Mouse (Mus musculus) kidney, embryonic 15.5 days (tissue): ENCODE measurements around the gene Mob1a. TPM values are rescaled to one million over a fixed set of nuclear protein-coding genes. Genes with fewer than 3 reads are reported as not detected.
A peak's percentile ranks its signal among the peaks of the same experiment; 100 is the strongest.
"Not testable (repeated sequence)": the region's sequence is repeated elsewhere in the genome, so short reads cannot be mapped to it uniquely, and the experiment has no call there.

Experiments
- ATAC-seq: fragments of 200-750 bp; cut with Nextera tagmentation; replicated peaks from 2 replicates; pipeline ENCODE4 v1.8.0; 2017; ENCODE audit warnings: moderate TSS enrichment; ENCODE audit not compliant: low FRiP score
- H3K27ac ChIP-seq: fragments of 300-500 bp; sonication (generic); 2 replicates; pipeline ENCODE4 v1.5.1; 2015; ENCODE audit warnings: mild to moderate bottlenecking, inconsistent platforms
- H3K27me3 ChIP-seq: fragments of 300-500 bp; sonication (generic); 2 replicates; pipeline ENCODE4 v1.6.1; 2015; ENCODE audit warnings: inconsistent platforms
- H3K36me3 ChIP-seq: fragments of 300-500 bp; sonication (generic); 2 replicates; pipeline ENCODE4 v1.6.1; 2015; ENCODE audit warnings: inconsistent platforms
- H3K4me1 ChIP-seq: fragments of 300-500 bp; sonication (generic); 2 replicates; pipeline ENCODE4 v1.6.1; 2015; ENCODE audit warnings: inconsistent platforms
- H3K4me2 ChIP-seq: fragments of 300-500 bp; sonication (generic); 2 replicates; pipeline ENCODE4 v1.6.1; 2015; ENCODE audit warnings: moderate library complexity, mild to moderate bottlenecking, inconsistent platforms
- H3K4me3 ChIP-seq: fragments of 300-500 bp; sonication (generic); replicated peaks from 2 replicates; pipeline ENCODE4 v1.5.1; 2015; ENCODE audit warnings: mild to moderate bottlenecking, inconsistent platforms
- H3K9ac ChIP-seq: fragments of 300-500 bp; sonication (generic); 2 replicates; pipeline ENCODE4 v1.6.1; 2015; ENCODE audit warnings: mild to moderate bottlenecking, inconsistent platforms
- H3K9me3 ChIP-seq: fragments of 300-500 bp; sonication (generic); replicated peaks from 2 replicates; pipeline ENCODE4 v1.6.1; 2016; ENCODE audit warnings: inconsistent platforms
- WGBS: fragments of 180-500 bp; shearing (Covaris S2); methylation state at CpG from one replicate; pipeline ENCODE4 v1.1.7; 2015; ENCODE audit warnings: mixed read lengths; 5-methylcytosine and 5-hydroxymethylcytosine counted together
- polyA plus RNA-seq: library from polyadenylated mRNA; unstranded; fragments of >200 nt; fragmentation: Nextera tagmentation; extraction: Ambion mirVana; gene quantifications from 2 replicates; pipeline ENCODE4 v1.2.1, GENCODE M21; 2015

The Mob1a gene
- polyA plus RNA-seq, 1 experiment from 2014 or later = 69.6 TPM

GRCm38 (mm10) chr6:83315293-83315692, 10.5 kb upstream of the Mob1a start:
- H3K9ac ChIP-seq = no peak overlapping the region
- ATAC-seq = no peak
- H3K4me2 ChIP-seq = peak overlapping the region; percentile 96; the same call in 1 of the 2 replicates
- peaks cover 19% of the 10 kb centered on the region for H3K4me1 ChIP-seq
- no peaks in the 10 kb centered on the region for H3K9me3 ChIP-seq
- H3K36me3 ChIP-seq = peaks cover 28% of the 10 kb centered on the region
- H3K27me3 ChIP-seq = no peaks in the 10 kb centered on the region
- no peak overlapping the region for H3K27ac ChIP-seq
- no peak overlapping the region for H3K4me3 ChIP-seq

- Histone ChIP-seq H3K4me3 (peak overlapping the region; percentile 99), H3K9me3 (no peaks in the 10 kb centered on the region), H3K9ac (no peak overlapping the region), H3K27me3 (no peaks in the 10 kb centered on the region), H3K27ac (peak overlapping the region; percentile 52), H3K36me3 (peaks cover 21% of the 10 kb centered on the region), H3K4me2 (peak overlapping the region; percentile 96), H3K4me1 (peaks cover 19% of the 10 kb centered on the region)
- peak; percentile 30; the same call in 1 of the 2 replicates for ATAC-seq
- WGBS = 3% methylated on average over 10 of the region's 10 CpGs
Observed at GRCm38 (mm10) chr6:83316022-83316421, 9.8 kb upstream of the Mob1a start.

GRCm38 (mm10) chr6:83317108-83317741, 8.6 kb upstream of the Mob1a start:
- H3K4me3 ChIP-seq = peak overlapping the region; percentile 99
- peak; percentile 98 for ATAC-seq
- H3K27me3 ChIP-seq = no peaks in the 10 kb centered on the region
- peak overlapping the region; percentile 71 for H3K27ac ChIP-seq
- WGBS = under 1% methylated on average over 52 of the region's 52 CpGs
- H3K9me3 ChIP-seq = no peaks in the 10 kb centered on the region
- peak overlapping the region; percentile 79 for H3K9ac ChIP-seq
- H3K4me2 ChIP-seq = peak overlapping the region; percentile 96
- peaks cover 19% of the 10 kb centered on the region for H3K4me1 ChIP-seq
- H3K36me3 ChIP-seq = peaks cover 10% of the 10 kb centered on the region

- Histone ChIP-seq H3K36me3 (no peaks in the 10 kb centered on the region), H3K9ac (no peak overlapping the region), H3K4me3 (no peak overlapping the region), H3K4me2 (no peak overlapping the region), H3K27me3 (no peaks in the 10 kb centered on the region), H3K4me1 (peaks cover 9% of the 10 kb centered on the region), H3K9me3 (no peaks in the 10 kb centered on the region), H3K27ac (no peak overlapping the region)
- ATAC-seq = no peak
- 53% methylated on average over 1 of the region's 1 CpGs for WGBS
Observed at GRCm38 (mm10) chr6:83321927-83322326, 3.9 kb upstream of the Mob1a start.

- no peak overlapping the region for H3K27ac ChIP-seq
- H3K9me3 ChIP-seq = no peaks in the 10 kb centered on the region
- ATAC-seq = no peak
- no peaks in the 10 kb centered on the region for H3K27me3 ChIP-seq
- peaks cover 12% of the 10 kb centered on the region for H3K4me1 ChIP-seq
- no peak overlapping the region for H3K4me3 ChIP-seq
- H3K4me2 ChIP-seq = no peak overlapping the region
- H3K9ac ChIP-seq = no peak overlapping the region
- H3K36me3 ChIP-seq = no peaks in the 10 kb centered on the region
- 75% methylated on average over 2 of the region's 2 CpGs for WGBS
Observed at GRCm38 (mm10) chr6:83322794-83323193, 3.0 kb upstream of the Mob1a start.

GRCm38 (mm10) chr6:83323652-83324419, 2.0 kb upstream of the Mob1a start:
- Histone ChIP-seq H3K9me3 (no peaks in the 10 kb centered on the region), H3K27ac (no peak overlapping the region), H3K4me1 (peaks cover 12% of the 10 kb centered on the region), H3K27me3 (no peaks in the 10 kb centered on the region), H3K4me2 (no peak overlapping the region), H3K4me3 (no peak overlapping the region), H3K36me3 (peaks cover 4% of the 10 kb centered on the region; the same call in 1 of the 2 replicates), H3K9ac (no peak overlapping the region)
- 69% methylated on average over 8 of the region's 8 CpGs for WGBS
- ATAC-seq = no peak

- Histone ChIP-seq H3K4me1 (peaks cover 12% of the 10 kb centered on the region), H3K4me2 (peak overlapping the region; percentile 68), H3K9me3 (no peaks in the 10 kb centered on the region), H3K27me3 (no peaks in the 10 kb centered on the region), H3K27ac (peak overlapping the region; percentile 98), H3K4me3 (peak overlapping the region; percentile 86), H3K9ac (peak overlapping the region; percentile 81), H3K36me3 (peaks cover 29% of the 10 kb centered on the region)
- WGBS = 8% methylated on average over 6 of the region's 6 CpGs
- no peak; the same call in 1 of the 2 replicates for ATAC-seq
Observed at GRCm38 (mm10) chr6:83326394-83326736, 549 bp downstream of the Mob1a start.

GRCm38 (mm10) chr6:83326761-83327160, 945 bp downstream of the Mob1a start:
- Histone ChIP-seq H3K9me3 (no peaks in the 10 kb centered on the region), H3K27me3 (no peaks in the 10 kb centered on the region), H3K4me1 (peaks cover 12% of the 10 kb centered on the region), H3K9ac (peak overlapping the region; percentile 81), H3K27ac (no peak overlapping the region), H3K36me3 (peaks cover 33% of the 10 kb centered on the region), H3K4me3 (peak overlapping the region; percentile 86), H3K4me2 (peak overlapping the region; percentile 68)
- no peak for ATAC-seq
- WGBS = 54% methylated on average over 6 of the region's 6 CpGs

- Histone ChIP-seq H3K4me1 (peaks cover 12% of the 10 kb centered on the region), H3K27ac (no peak overlapping the region), H3K4me2 (peak overlapping the region; percentile 68), H3K9me3 (no peaks in the 10 kb centered on the region), H3K36me3 (peaks cover 41% of the 10 kb centered on the region), H3K9ac (no peak overlapping the region), H3K27me3 (no peaks in the 10 kb centered on the region), H3K4me3 (no peak overlapping the region)
- no peak for ATAC-seq
- 89% methylated on average over 3 of the region's 3 CpGs for WGBS
Observed at GRCm38 (mm10) chr6:83327591-83328190, 1.9 kb downstream of the Mob1a start.

- H3K36me3 ChIP-seq = peaks cover 71% of the 10 kb centered on the region
- no peaks in the 10 kb centered on the region for H3K27me3 ChIP-seq
- H3K9me3 ChIP-seq = no peaks in the 10 kb centered on the region
- ATAC-seq = no peak
- H3K27ac ChIP-seq = no peak overlapping the region
- H3K4me1 ChIP-seq = no peaks in the 10 kb centered on the region
- H3K4me2 ChIP-seq = no peak overlapping the region
- 83% methylated on average over 3 of the region's 3 CpGs for WGBS
- no peak overlapping the region for H3K4me3 ChIP-seq
- H3K9ac ChIP-seq = no peak overlapping the region
Observed at GRCm38 (mm10) chr6:83341387-83341786, 15.6 kb downstream of the Mob1a start.

GRCm38 (mm10) chr6:83342957-83343356, 17.1 kb downstream of the Mob1a start:
- Histone ChIP-seq H3K4me2 (no peak overlapping the region), H3K4me1 (no peaks in the 10 kb centered on the region), H3K9ac (no peak overlapping the region), H3K36me3 (peaks cover 61% of the 10 kb centered on the region), H3K4me3 (no peak overlapping the region), H3K9me3 (no peaks in the 10 kb centered on the region), H3K27ac (no peak overlapping the region), H3K27me3 (no peaks in the 10 kb centered on the region)
- WGBS = 91% methylated on average over 2 of the region's 2 CpGs
- ATAC-seq = no peak

- H3K4me2 ChIP-seq, H3K4me3 ChIP-seq, ATAC-seq, H3K27me3 ChIP-seq, H3K9me3 ChIP-seq, H3K27ac ChIP-seq, H3K9ac ChIP-seq: not testable (repeated sequence)
- 87% methylated on average over 8 of the region's 8 CpGs for WGBS
- Histone ChIP-seq H3K36me3 (peaks cover 39% of the 10 kb centered on the region), H3K4me1 (peaks cover 13% of the 10 kb centered on the region)
Observed at GRCm38 (mm10) chr6:83345285-83345684, 19.5 kb downstream of the Mob1a start.
